Mouse (Mus musculus): ENCODE measurements around the gene Minar1. TPM values are rescaled to one million over a fixed set of nuclear protein-coding genes. Genes with fewer than 3 reads are reported as not detected.

Gene Minar1
- polyA plus RNA-seq (2014; fragmentation: Illumina TruSeq; extraction: RNeasy Lipid Tissue Mini Kit (QIAGEN cat#74804); ENCODE audit: low read depth, low replicate concordance) = not detected

GRCm38 (mm10) chr9:89623006-89623760 lies at the start of gene Minar1:
Gene Minar1, minus strand, starts transcription at chr9:89623125.

Other genes with a start within 250 kb of the Minar1 start
- 21.4 TPM for gene Tmed3, start 81.9 kb upstream of the Minar1 start, polyA plus RNA-seq (2014; fragmentation: Illumina TruSeq; extraction: RNeasy Lipid Tissue Mini Kit (QIAGEN cat#74804); ENCODE audit: low read depth, low replicate concordance)
- gene Ankrd34c, start 115.3 kb upstream of the Minar1 start, polyA plus RNA-seq (2014; fragmentation: Illumina TruSeq; extraction: RNeasy Lipid Tissue Mini Kit (QIAGEN cat#74804); ENCODE audit: low read depth, low replicate concordance) = not detected